Mouse (Mus musculus) gastrocnemius, adult 2 months (tissue): ENCODE data around the gene Scarf2. TPM values are rescaled to one million over a fixed set of nuclear protein-coding genes. Genes with fewer than 3 reads are reported as not detected.

Experiments
- DNase-seq: peaks from one replicate; pipeline ENCODE4 v3.0.0; 2022
- H3K27ac ChIP-seq: fragments of 200-600 bp; 2 replicates; pipeline ENCODE4 v1.8.1; 2022; ENCODE audit warnings: mild to moderate bottlenecking
- H3K4me3 ChIP-seq: fragments of 200-600 bp; 2 replicates; pipeline ENCODE4 v1.8.1; 2022; ENCODE audit warnings: mild to moderate bottlenecking, moderate library complexity
- CTCF ChIP-seq: fragments of 200-600 bp; IDR thresholded peaks from 2 replicates; pipeline ENCODE4 v1.8.1; 2022; ENCODE audit warnings: antibody characterized with exemption, mild to moderate bottlenecking, moderate library complexity
- intact Hi-C: fragments of 180-260 bp; cut with DNase I; formaldehyde crosslinking; loops from one replicate; pipeline ENCODE4 v1.15.1; 2025
- total RNA-seq, 2 experiments: library from RNA; stranded (reverse); gene quantifications; 2 replicates each; pipeline ENCODE4 v1.2.3; 2021

The Scarf2 gene
- total RNA-seq, 2 experiments from 2014 or later = 3.6 to 5.2 TPM

DNA sequence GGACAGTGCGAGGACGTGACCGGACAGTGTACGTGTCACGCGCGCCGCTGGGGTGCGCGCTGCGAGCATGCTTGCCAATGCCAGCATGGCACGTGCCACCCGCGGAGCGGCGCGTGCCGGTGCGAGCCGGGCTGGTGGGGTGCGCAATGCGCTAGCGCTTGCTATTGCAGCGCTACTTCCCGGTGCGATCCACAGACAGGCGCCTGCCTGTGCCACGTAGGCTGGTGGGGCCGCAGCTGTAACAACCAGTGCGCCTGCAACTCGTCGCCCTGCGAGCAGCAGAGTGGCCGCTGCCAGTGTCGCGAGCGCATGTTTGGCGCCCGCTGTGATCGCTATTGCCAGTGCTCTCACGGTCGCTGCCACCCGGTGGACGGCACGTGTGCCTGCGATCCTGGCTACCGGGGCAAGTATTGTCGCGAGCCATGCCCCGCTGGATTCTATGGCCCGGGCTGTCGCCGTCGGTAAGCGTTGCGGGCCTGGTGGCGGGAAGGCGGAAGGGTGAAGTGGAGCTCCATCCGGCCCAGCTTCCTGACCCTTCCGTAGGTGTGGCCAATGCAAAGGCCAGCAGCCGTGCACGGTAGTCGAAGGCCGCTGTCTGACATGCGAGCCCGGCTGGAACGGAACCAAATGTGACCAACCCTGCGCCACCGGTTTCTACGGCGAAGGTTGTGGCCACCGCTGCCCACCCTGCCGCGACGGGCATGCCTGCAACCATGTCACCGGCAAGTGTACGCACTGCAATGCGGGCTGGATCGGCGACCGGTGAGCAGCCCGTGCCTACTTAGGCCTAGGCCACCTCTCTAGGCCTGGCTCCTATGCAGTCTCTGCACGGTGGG lies 6.0 kb downstream of the Scarf2 start:
- Histone ChIP-seq H3K27ac (0 out of 2 replicates have a peak overlapping the region, but pooled peaks have one; percentile 20), H3K4me3 (peak overlapping the region; percentile 60)
- intact Hi-C loops = no loop called here
- DNase-seq = peak; percentile 61
- 0 out of 2 replicates have a peak, but pooled peaks have one; percentile 15 for TF ChIP-seq CTCF

- peak overlapping the region; percentile 60 for H3K4me3 ChIP-seq
- H3K27ac ChIP-seq = no peak overlapping the region
- intact Hi-C loops = no loop called here
- TF ChIP-seq CTCF = no peak
- DNase-seq = no peak
Observed at GRCm38 (mm10) chr16:17803675-17804448, 6.8 kb downstream of the Scarf2 start.

DNA sequence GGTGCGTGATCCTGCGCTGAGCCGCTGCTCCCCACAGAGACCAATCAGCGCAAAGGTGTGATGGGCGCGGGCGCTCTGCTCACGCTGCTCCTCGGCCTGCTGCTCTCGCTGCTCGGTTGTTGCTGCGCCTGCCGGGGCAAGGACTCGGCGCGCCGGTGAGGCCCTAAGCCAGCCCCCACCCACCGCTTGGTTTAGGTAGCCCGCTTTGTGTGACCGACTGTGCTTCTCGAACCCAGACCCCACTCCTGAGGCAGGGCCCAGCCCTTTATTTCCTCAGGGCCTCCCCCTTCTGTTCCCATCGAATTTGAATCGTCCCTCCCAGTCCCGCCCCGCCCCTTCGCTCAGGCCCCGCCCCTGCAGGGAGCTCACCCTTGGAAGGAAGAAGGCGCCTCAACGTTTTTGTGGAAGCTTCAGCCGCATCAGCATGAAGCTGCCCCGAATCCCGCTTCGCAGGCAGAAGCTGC lies 7.4 kb downstream of the Scarf2 start:
- peak overlapping the region; percentile 49 for H3K4me3 ChIP-seq
- TF ChIP-seq CTCF = no peak
- H3K27ac ChIP-seq = no peak overlapping the region
- intact Hi-C loops = no loop called here
- peak; percentile 34 for DNase-seq

GRCm38 (mm10) chr16:17804982-17805381 lies 7.9 kb downstream of the Scarf2 start:
- H3K27ac ChIP-seq = no peak overlapping the region
- no peak for TF ChIP-seq CTCF
- intact Hi-C loops = no loop called here
- no peak for DNase-seq
- no peak overlapping the region for H3K4me3 ChIP-seq

DNA sequence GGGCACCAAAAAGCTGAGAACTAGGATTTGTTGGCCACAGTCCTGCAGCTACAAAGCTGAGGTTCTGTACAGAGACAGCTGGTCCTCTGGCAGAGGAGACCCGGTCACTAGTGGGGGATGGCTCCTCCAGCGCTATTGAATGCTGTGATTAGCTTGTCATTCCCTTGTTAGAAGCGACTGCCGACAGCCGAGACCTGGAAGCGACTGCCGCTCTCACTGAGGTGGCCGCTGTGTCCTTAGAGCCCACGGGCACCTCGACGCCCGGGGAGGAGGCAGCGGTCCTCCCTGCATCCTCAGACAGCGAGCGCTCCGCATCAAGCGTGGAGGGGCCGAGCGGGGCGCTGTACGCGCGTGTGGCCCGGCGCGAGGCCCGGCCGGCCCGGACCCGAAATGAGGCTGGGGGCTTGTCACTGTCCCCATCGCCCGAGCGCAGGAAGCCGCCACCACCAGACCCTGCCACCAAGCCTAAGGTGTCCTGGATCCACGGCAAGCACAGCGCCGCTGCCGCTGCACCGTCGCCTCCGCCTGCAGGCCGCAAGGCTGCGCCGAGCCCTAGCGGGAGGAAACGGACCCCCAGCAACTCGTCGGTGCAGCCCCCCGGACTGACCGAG lies 9.6 kb downstream of the Scarf2 start:
- peak overlapping the region; percentile 76 for H3K27ac ChIP-seq
- DNase-seq = no peak
- H3K4me3 ChIP-seq = peak overlapping the region; percentile 82
- no peak for TF ChIP-seq CTCF
- intact Hi-C loops = no loop called here

DNA sequence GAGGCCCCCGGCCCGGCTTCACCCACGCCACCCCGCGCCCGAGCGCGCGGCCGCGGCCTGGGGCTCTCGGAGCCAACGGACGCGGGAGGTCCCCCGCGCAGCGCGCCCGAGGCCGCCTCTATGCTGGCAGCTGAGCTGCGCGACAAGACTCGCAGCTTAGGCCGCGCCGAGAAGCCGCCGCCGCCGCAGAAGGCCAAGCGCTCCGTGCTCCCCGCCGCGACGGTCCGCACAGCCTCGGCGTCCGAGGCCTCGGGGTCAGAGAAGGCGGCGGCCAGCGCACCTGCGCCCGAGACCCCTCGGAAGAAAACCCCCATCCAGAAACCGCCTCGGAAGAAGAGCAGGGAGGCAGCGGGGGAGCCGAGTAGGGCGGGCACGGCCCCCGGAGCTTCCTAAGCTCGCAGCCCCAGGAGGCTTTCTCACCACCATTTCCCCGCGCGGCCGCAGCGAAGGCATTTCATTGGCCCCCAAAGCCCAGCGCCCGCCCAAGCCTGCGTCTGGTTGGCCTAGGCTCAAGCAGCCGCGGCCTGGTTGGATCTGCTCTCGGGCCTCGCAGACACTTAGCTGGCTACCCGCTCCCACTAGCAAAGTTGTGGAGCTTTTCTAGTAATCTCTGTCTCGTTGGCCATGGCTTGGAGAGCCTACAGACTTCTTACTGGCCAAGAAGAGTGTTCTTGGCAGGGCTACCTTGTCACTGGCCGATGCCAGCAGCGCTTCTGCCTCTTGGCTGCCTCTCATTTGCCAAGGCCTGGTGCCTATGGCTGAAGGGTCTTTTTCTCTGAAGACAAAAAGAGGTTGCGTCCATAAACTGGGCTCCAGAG lies 10.3 kb downstream of the Scarf2 start:
- peak; percentile 94 for DNase-seq
- intact Hi-C loops = no loop called here
- Histone ChIP-seq H3K4me3 (peak overlapping the region; percentile 82), H3K27ac (peak overlapping the region; percentile 76)
- no peak for TF ChIP-seq CTCF

- no peak for TF ChIP-seq CTCF
- intact Hi-C loops = no loop called here
- no peak for DNase-seq
- Histone ChIP-seq H3K27ac (peak overlapping the region; percentile 50), H3K4me3 (no peak overlapping the region)
Observed at GRCm38 (mm10) chr16:17809125-17809524, 12.0 kb downstream of the Scarf2 start.

- TF ChIP-seq CTCF = no peak
- H3K4me3 ChIP-seq = no peak overlapping the region
- intact Hi-C loops = loop anchor here (5.0 kb wide), 1 partner anchor 47 kb away; no protein-coding TSS in a partner anchor
- DNase-seq = peak; percentile 85
- peak overlapping the region; percentile 50 for H3K27ac ChIP-seq
Observed at GRCm38 (mm10) chr16:17809711-17810110, 12.6 kb downstream of the Scarf2 start.

GRCm38 (mm10) chr16:17812120-17812519 lies 15.0 kb downstream of the Scarf2 start:
- intact Hi-C loops = loop anchor here (2.0 to 5.0 kb wide), 3 partner anchors 25 to 67 kb away; no protein-coding TSS in a partner anchor
- H3K4me3 ChIP-seq = no peak overlapping the region
- no peak overlapping the region for H3K27ac ChIP-seq
- TF ChIP-seq CTCF = peak; percentile 91
- DNase-seq = no peak

- no peak for DNase-seq
- Histone ChIP-seq H3K4me3 (no peak overlapping the region), H3K27ac (no peak overlapping the region)
- no peak for TF ChIP-seq CTCF
- intact Hi-C loops = loop anchor here (2.0 to 5.0 kb wide), 3 partner anchors 26 to 68 kb away; no protein-coding TSS in a partner anchor
Observed at GRCm38 (mm10) chr16:17813173-17813572, 16.1 kb downstream of the Scarf2 start.

DNA sequence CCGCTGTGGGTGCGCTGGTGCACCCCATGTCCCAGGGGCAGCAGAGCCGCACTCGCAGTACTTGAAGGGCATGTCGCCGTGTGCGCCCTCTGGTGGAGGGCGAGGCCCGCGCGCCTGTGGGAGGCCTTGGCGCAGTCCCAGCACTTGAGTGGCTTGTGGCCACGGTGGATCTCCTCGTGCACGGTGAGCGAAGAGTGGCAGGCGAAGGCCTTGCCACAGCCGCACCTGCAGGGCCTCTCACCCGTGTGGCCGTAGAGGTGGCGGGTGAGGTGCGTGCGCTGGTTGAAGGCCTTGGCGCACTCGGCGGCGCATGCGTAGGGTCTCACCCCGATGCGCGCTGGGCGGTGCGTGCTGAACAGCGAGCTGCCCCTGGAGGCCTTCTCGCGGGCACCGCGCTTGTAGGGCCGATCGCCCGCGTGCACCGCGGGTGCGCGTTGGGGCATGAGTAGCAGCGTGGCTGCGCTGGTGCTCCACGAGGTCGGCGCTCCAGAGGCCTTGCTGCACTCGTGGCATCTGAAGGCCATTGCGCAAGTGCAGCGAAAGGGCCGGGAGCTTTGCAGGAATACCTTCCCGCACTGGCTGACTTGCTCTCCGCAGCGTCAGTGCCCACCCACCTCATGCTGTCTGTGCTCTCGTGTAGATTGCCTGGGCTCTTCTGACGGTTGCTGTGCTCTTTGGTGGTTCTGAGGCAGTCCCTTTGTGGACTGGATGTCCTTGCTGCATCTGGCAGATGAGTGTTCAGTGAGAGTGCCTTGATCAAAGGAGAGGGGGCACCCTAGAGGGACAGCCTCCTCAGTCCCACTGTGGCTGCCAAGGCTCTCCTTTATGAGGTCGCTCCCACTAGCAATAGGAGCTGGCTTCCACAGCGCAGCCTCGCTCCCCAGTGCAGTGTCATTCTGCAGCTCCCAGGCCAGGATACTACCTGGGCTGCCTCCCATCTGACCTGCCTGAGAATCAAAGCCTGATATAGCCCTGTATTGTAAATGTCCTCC lies 18.6 kb downstream of the Scarf2 start:
- DNase-seq = peak; percentile 77
- peak overlapping the region; percentile 72 for H3K4me3 ChIP-seq
- peak overlapping the region; percentile 55 for H3K27ac ChIP-seq
- peak; percentile 82 for TF ChIP-seq CTCF
- intact Hi-C loops = no loop called here
